22 mouse cellular contexts compared by ENCODE assay signal in the genomic region with DNA sequence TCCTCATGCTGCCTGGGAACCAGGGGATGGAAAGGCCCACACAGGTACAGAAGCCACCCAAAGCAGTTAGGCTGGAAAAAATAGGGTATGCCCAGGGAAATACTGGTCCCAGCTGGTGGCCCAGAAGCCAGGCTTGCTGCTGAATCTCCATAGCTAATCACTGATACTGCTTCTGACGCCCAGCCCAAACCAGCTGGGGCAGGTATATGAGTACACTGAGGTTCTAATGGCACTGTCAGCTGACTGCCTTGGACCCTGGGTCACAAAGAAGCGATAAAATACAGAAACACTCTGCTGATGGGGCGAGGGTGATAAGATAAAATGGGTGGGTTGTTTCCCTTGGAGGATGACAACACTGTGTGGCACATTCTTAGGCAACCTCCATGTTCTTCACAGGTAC.
"Had no signal": no experiment of that assay in that cellular context is flagged by ENCODE, and none has a peak within 500 bp of the region (broad histone marks: within the 10 kb centered on the region; RNA-seq: fewer than 3 reads in every experiment).

No protein-coding gene starts in this region.

- H3K9ac ChIP-seq: limb, embryonic 12.5 days; limb, embryonic 15.5 days; liver, embryonic 14.5 days; liver, postnatal 0 days; lung, embryonic 14.5 days; neural tube, embryonic 12.5 days; neural tube, embryonic 15.5 days had no signal

- H3K4me1 ChIP-seq: neural tube, embryonic 12.5 days; neural tube, embryonic 15.5 days had no signal

- H3K27ac ChIP-seq: left cerebral cortex, adult 2 months; limb, embryonic 12.5 days; limb, embryonic 15.5 days; liver, embryonic 14.5 days; neural tube, embryonic 12.5 days; neural tube, embryonic 15.5 days had no signal

- ATAC-seq: inflammation-experienced regulatory T-cells, adult 6 months; liver, postnatal 0 days had no signal

- H3K27me3 ChIP-seq: limb, embryonic 12.5 days; limb, embryonic 15.5 days; neural tube, embryonic 12.5 days; neural tube, embryonic 15.5 days had no signal

- H3K36me3 ChIP-seq: limb, embryonic 12.5 days; limb, embryonic 15.5 days; neural tube, embryonic 12.5 days; neural tube, embryonic 15.5 days had no signal

- H3K9me3 ChIP-seq: limb, embryonic 12.5 days; limb, embryonic 15.5 days; neural tube, embryonic 12.5 days; neural tube, embryonic 15.5 days had no signal

- DNase-seq: kidney, adult 18-20 months; kidney, postnatal 10 days; kidney, postnatal 36 days; layer of hippocampus, postnatal 36 days; liver, postnatal 0 days; lung, embryonic 14.5 days; lung, postnatal 10 days; lung, postnatal 4 days; midbrain, embryonic 14.5 days; retina, postnatal 1 day; right cerebral cortex, postnatal 25 days; thymus, adult 2 months; thymus, postnatal 14 days had no signal

- H3K4me3 ChIP-seq: left cerebral cortex, adult 2 months; limb, embryonic 12.5 days; limb, embryonic 15.5 days; neural tube, embryonic 12.5 days; neural tube, embryonic 15.5 days had no signal

- H3K4me2 ChIP-seq: limb, embryonic 12.5 days; limb, embryonic 15.5 days; liver, embryonic 11.5 days; lung, embryonic 14.5 days; midbrain, embryonic 11.5 days; neural tube, embryonic 12.5 days; neural tube, embryonic 15.5 days had no signal
